Mouse (Mus musculus): Measurements from ENCODE around the gene Ptpn18.
A peak's percentile ranks its signal among the peaks of the same experiment; 100 is the strongest.
"Not testable (repeated sequence)": the region's sequence is repeated elsewhere in the genome, so short reads cannot be mapped to it uniquely, and the experiment has no call there.

Ptpn18 gene

DNA sequence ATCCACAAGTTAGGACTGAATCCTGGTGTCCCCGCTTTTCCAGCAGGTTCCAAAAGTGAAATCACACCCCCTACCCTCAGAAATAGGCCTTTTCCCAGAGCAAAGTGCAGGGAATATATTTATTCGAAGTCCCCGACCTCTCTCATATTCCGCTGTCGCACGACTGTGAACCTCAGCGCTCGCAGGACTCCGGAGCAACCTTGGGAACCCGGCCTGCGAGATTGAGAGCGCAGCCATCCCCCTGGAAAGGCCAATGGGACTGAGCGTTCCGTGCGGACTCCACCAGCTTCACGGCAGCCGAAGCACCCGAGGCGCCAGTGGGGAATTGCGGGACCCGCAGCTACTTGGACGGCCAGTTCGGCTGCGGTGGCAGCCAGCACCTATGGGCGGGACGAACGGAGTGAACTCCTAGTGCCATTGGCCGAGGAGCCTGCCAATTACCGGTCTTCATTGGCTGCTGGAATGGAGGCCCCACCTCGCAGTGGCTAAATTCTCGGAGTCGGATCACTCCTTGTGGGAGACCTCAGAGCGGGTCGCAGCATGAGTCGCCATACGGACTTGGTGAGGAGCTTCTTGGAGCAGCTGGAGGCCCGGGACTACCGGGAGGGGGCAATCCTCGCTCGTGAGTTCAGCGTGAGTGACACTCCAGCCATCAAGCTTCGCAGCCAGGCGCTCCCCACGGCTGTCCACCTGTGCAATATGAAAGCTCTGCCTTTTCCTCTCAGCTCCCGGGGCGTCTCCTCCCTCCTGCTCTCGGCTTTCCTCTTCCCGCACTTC, at the start of gene Ptpn18:
TSS of gene Ptpn18 (plus strand) at position 479 of the 777 bp plus-strand sequence.
- peak; percentile 87 to 91 for DNase-seq (ENCODE audit: low spot score in 2 of 2)

DNA sequence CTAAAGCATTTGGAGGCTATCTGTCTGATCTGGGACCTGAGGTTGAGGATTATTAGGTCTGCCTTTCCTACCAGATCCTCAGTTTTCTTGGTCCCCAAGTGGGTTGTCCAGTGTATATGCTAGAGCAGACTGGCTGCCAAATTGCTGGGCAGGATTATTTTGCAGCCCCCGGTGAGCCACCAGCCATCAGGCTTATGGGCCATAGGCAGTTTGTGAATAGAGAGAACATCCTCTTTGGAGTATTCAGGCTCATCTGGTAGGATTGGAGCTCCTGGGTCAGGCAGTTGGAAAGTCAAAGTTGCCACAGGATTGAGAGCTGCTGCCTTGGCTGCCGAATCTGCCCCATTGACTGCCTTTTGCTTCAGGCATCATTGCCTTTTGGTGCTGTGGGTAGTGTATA, 31.1 kb upstream of the Ptpn18 start:
- no peak for DNase-seq (ENCODE audit: low spot score in 2 of 2)

DNA sequence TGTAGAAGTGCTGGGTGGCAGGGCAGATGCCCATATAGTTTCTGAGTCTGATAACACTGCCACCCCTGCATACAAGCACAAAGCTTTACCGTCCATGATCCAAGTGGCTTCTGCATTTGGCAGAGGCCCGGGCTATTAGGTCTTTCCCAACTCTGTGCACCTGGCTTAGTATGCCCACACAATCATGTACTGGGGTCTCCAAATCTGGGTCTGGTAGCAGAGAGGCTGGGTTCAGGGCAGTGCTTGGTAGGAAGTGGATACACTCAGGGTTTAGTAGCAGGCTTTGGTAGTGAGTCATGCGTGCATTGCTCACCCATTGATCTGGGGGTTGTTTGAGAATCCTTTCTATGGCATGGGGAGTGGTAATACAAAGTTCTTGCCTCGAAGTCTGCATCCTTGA, 30.3 kb upstream of the Ptpn18 start:
- DNase-seq (ENCODE audit: low spot score in 2 of 2): no peak

DNA sequence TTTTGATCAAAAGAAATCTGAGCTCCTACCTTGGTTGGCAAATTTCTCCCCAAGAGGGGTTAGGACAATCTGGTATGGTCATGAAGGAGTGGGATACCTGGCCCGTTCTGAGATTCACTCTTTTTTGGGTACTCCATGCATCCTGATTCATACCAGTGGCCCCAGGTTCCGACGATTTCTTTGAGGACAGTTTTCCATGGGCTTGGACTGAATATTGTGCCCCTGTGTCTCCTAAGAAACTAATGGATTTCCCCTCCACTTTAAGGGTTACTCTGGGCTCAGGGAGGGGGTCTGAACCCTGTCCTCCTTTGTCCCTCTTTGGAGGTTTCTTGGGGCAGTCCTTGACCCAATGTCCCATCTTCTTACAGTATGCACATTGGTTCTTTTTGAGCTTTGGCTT, 28.6 kb upstream of the Ptpn18 start:
- no peak for DNase-seq (ENCODE audit: low spot score in 2 of 2)

DNA sequence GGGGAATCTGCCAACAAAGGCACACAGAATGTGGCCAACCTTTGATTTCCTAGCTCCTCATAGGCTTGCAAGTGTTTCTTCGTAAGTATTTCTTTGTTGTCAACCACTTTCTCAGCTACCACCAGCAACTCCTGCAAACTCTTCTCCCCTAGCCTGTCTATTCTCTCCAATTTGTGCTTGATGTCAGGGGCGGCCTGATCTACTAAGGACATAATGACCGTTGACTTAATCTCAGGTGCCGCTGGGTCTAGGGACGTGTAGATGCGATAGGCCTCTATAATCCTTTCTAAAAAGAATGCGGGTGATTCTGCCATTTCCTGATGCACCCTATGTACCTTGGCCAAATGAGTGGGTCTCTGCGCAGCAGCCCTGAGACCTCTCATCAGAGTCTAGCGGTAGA, 28.1 kb upstream of the Ptpn18 start:
- no peak for DNase-seq (ENCODE audit: low spot score in 2 of 2)

DNA sequence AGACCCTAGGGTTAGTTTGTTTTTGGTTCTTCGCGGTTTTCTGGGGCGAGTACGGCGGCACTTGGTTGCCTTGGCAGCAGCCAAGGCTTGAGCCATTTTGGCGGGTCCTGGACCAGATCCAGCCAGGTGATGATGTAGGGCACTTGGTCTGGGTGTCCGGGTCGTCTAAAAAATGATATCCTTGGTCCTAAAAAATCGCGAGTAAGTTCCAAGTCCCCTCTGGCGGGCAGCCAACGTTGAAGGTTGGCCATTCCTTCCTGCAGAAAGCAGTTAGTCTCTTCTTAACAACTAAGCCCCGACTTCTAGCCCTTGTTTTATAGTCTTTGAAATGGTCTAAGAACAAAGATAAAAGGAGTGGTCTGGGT, 27.2 kb upstream of the Ptpn18 start:
- DNase-seq (ENCODE audit: low spot score in 2 of 2): no peak

DNA sequence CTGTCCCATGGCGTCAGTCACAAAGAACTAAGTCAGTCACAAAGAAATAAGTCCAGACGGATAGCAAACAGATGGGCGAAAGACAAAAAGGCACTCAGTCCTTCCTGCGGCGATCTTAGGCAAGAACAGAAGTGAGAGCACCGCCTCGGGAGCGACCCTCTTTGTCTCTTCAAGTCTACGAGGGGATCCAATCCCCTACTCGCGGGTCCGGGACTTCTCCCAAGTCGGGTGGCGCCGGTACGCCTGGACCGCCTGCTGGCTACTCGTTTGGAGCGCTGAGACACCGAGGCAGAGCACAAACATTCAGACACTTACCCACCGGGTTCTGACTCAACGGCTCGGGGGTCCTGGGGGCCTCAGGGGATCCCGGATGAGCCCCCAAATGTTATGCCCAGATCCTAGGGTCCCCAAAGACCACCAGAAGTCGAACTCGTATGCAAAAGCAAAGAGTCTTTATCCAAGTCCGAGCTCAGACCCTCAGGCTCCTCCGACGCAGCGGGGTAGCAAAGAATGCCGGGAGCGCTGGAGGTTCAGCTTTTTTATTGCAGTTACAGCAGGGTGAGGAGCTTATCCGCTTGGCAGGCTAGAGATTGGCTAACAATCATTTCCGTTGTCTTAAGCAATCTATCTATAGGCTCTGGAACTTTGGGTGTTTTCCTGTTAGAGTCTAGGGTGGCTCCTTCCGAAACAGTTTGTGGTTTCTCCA, 26.6 kb upstream of the Ptpn18 start:
- DNase-seq (ENCODE audit: low spot score in 2 of 2): peak; percentile 23 to 27

DNA sequence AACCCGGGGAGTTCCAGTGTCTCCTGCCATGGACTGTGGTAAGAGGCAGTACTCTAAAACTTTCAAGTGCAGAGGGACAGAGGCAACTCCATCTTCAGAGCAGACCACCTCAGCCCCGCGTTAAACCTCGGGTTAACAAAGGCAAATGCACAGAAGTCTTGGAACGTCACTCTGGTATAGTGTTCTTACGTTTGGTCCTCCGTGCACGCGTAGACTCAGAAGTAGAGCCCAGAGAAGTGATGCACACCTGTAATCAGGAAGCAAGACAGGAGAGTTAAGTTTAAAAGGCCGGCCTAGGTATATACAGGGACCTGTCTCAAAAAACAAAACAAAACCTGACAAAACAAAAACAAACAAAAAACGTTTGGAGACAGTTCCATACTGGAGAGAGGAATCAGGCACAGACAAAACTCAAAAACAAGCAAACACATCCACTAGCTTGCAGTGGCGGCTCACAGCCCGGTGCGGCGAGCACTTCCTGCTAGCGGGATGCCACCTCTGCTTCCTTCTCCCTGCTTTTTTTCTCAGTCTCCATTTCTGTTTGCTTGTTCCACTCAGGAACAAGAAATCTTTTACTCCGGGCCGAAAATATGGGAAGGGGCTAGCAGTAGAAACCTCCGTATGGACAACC, 25.6 kb upstream of the Ptpn18 start:
- peak; percentile 32 to 35 for DNase-seq (ENCODE audit: low spot score in 2 of 2)

DNA sequence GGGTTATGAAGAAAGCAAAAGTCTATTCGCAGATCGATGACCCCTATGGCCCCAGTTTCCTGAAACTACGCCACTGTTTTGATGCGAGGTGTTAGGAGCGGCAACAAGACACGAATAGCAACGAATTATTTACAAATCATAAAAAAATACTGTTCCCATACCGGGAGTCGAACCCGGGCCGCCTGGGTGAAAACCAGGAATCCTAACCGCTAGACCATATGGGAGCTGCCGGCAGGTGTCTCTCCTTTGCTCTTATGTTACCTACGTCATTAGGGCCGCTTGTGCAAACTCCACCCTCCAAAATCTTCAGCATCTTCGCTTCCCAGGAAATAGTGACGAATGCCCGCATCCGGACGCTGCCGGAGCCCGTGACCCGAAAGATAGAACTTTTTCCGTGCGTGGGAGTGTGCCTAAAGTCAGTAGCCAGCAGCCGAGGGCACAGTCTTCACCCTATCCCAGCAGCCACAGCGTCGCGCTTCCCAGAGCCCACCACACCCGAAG, 24.9 kb upstream of the Ptpn18 start:
- DNase-seq (ENCODE audit: low spot score in 2 of 2): peak; percentile 88 to 90

DNA sequence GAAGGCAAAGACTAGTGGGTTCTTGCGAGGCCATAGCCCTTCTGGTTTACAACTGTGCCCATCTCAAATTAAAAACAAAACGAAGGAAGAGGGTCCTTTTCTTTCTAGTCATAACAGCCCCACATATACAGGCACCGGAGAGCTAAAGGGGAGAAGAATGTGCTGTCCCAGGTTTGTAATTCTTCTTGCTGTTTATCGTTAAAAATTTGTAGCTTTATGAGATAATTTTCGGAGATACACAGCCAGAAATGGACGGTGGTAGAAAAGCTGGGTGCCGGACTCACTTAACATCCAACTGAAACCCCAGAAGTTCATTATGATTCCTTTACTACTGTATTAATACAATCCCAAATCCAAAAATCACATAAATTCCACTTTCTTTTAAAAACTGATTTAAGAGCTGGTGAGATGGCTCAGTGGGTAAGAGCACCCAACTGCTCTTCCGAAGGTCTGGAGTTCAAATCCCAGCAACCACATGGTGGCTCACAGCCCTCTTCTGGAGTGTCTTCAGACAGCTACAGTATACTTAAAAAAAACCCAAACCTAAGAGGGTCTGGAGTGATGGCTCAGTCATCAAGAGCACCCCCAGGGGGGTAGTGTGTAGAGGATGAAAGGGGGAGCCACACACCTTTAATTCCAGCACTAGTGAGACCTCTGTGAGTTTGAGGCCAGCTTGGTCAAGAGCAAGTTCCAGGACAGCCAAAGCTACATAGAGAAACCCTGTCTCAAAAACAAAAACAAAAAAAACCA, 24.0 kb upstream of the Ptpn18 start:
- DNase-seq (ENCODE audit: low spot score in 2 of 2): no peak

DNA sequence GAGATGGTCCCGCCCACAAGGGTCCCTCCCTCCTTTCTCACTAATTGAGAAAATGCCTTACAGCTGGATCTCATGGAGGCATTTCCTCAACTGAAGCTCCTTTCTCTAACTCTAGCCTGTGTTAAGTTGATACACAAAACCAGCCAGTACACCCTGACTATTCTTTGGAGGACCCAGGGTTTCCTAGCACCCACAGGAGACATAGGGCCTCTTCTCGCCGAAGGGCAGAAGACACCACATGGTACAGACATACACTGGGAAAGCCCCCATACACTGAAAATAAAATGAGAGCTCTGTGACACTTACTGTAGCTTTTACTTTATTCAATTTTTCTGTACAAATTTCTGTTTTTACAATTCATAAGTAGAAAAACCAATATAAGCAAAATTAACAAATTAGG, 23.2 kb upstream of the Ptpn18 start:
- no peak for DNase-seq (ENCODE audit: low spot score in 2 of 2)

DNA sequence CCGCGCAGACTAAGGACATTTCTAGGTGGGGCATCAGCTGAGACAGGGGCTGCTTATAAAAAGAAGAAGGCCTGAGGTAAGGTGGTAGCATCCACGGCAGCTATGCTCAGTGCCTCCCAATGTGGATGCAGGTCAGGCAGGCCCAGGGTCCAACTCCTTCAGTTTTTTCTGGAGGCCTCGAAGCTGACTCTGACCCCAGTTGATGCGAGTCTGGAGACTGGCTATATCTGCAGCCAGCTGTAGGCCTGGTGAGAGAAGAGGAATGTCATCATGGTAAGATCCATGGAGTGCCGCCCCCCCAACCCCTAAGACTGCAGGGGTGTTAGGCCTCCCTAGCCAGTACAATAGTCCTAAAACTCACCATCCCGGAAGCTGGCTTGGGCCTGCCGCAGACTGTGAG, 22.2 kb upstream of the Ptpn18 start:
- DNase-seq (ENCODE audit: low spot score in 2 of 2): not testable (repeated sequence)

DNA sequence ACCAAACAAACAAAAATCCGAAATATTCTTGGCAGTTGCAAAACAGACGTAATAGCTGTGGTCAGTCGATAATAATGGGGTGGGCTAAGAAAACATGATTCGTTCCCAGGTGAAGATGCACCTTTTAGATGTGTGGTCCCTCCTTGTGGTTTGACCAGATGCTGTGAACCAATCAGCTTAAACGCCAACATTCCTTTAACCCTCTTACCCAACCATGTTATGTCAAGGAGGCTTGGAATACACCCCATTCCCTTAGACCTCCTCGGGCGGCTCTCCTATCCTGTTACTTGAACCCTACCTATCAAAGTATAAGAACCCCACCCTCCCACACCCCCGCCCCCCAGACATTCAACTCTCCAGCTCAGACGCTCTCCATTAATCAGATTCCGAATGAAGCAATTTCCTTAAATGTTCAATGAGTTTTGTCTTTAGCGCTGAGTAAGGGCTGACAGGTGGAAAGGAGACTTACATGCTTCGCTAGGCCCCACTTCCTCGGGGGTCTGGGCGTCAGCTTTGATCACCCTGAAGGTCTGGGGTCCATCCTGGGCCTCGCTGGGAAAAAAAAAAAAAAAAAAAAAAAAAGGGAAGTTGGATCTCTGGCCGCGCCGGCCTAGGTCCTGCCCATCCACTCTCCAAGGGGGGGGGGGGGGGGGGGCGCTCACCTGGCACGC, 21.0 kb upstream of the Ptpn18 start:
- no peak for DNase-seq (ENCODE audit: low spot score in 2 of 2)

DNA sequence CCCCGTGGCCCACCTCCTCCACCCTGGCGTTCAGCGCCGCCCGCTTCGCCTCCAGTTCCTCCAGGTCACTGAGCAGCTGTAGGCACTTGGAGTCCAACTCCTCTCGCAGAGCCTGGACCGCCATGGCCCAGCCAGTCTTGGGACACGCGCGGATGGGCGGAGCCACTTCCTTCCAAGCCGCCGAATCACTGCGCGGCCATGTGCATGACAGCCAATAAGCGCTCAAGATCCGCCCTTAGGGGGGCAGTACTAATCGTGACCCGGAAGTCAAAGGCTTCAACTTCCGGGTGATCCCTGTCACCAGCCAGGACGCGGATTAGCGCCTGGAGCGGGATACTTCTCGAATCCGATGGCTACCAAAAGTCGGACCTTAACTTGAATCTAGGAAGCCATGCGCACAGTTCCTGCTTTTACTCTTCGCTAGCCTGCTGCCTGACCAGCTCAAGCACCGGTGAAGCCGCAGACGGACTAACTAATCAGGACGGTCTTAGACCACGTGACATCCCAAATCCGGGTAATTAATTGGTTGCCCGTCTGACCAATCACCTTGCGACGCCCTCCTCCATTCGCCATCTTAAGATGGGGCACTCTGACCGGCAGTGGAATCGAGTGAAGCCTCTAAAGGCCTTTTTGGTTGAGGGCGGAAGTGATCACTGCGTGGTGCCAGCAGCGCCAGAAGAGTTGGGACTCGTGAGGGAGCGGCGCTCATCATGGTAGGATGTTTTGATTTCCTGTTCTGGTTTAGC, 20.2 kb upstream of the Ptpn18 start, which contains the start of the genes Ccdc115 and Imp4:
TSS of gene Ccdc115 (minus strand) at position 458 of the 746 bp plus-strand sequence.
TSS of gene Imp4 (plus strand) at position 637 of the 746 bp plus-strand sequence.
- peak; percentile 94 to 95 for DNase-seq (ENCODE audit: low spot score in 2 of 2)

DNA sequence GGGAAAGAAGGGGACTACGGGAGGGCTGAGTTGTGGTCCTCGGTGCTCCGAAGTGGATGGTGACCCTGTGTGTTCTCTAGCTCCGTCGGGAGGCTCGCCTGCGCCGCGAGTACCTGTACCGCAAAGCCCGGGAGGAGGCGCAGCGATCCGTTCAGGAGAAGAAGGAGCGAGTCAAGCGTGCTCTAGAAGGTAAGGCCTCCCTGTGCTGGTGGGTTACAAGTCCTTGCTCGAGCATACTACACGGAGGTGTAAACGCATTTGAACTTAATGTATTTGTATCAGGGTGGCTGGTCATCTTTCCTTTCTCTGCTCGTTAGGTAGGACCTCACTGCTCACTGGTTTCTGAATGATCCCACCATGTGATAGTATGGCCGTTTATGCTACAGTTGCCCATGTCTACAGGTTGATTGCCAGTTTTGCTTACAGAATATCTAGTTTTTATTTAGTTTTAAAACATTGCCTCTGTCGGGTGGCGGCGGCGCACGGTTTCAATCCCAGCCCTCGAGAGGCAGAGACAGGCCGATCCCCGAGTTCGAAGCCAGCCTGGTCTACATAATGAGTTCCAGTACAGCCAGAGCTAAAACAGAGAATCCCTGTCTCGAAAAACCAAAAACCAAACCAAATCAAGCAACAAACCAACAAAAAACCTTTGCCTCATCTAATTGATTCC, 19.5 kb upstream of the Ptpn18 start:
- peak in 1 of 2 experiments; percentile 35 for DNase-seq (ENCODE audit: low spot score in 2 of 2)

DNA sequence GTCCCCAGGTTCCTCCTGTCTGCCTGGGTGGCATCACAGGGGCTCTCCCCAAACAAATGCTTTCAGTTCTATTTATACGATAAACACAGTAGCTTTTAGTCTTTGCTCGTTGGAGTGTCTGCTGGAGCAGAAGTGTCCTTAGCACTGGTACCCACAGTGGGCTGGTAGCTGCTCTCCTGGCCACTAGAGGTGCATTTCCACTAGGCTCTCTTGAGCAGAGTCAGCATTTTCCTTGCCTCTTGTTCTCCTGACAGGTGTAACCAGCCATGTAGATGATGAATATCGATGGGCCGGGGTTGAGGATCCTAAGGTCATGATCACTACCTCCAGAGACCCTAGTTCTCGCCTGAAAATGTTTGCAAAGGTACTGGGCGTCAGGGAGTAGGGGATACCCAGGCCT, 16.4 kb upstream of the Ptpn18 start:
- DNase-seq (ENCODE audit: low spot score in 2 of 2): no peak

DNA sequence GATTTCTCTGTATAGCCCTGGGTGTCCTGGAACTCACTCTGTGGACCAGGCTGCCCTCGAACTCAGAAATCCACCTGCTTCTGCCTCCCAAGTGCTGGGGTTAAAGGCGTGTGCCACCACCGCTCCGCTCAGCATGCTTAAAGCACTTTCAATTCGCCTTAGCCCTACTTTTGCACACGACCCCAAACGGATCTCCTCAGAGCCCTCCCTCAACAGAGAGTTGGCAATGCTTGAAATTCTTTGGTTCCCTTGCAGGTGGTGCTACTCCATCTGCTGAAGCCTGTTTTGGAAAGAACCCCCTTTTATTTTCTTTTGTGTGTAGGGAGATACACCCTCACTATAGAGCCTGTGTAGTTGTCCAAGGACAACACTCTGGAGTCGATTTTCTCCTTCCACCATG, 1.1 kb upstream of the Ptpn18 start:
- DNase-seq (ENCODE audit: low spot score in 2 of 2): no peak

DNA sequence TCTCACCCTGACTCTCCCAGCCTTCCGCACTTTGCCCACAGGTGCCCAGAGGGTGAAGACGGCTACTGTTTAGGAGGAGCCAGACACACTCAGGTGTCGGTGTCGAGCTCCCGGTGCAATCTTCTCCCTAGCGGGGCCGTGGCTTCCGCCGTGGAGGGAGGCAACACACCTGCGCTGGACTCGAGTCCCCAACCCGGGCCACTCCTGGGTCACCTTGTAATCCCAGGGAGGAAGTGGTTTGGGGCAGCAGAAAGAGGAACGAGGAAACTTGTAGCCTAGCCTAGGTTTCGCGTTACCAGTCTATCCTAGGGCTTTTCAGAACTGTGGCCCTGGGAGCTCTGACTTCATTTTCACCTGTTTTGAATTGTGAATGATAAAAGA, 489 bp downstream of the Ptpn18 start:
- no peak for DNase-seq (ENCODE audit: low spot score in 2 of 2)

DNA sequence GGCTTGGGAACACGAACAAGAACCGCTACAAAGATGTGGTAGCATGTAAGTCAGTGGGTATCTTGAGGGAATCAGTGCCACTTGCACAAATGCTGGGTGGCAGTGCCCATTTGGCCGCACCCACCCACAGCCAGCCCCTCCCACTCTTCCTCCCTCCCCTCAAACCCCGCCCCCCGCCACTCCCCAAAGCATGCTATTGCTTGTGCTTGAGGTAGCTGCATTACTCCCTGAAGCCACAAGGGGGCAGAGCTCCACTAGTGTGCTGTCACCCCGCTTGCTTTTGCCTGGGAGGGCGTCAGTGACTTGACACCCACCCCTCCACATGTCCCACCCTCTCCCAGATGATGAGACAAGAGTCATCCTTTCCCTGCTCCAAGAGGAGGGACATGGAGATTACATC, 3.2 kb downstream of the Ptpn18 start:
- peak; percentile 75 to 84 for DNase-seq (ENCODE audit: low spot score in 2 of 2)

DNA sequence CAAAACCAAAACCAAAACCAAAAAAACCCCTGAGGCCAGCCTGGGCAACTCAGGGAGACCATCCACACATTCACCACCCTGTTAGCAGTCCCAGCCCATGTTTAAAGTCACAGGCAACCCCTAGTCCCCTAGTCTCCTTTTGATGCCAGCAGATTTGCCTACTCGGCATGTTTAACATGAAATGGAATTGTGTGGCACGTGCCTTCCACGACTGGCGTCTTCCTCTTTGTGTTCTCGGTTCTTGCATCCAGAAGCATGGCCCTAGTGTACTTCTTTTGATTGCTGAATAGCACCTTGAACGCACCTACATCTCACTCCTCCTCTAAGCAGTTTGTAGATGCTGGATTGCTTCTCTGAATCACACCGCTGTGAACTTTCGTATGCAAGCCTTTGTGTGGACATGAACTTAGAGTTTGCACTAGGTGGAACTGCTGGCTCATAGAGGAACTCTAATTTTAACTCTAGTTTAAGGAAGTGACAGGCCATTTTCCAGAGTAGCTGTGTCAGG, 4.8 kb downstream of the Ptpn18 start:
- peak; percentile 39 to 46 for DNase-seq (ENCODE audit: low spot score in 2 of 2)

Measured in natural killer cell, adult 2 months (primary cell).